In genomic region chr17:29264760-29265159, GRCm38 (mm10) we compare ENCODE assay signal across 7 mouse cellular contexts. TPM values are rescaled to one million over a fixed set of nuclear protein-coding genes. Genes with fewer than 3 reads are reported as not detected.
A peak's percentile ranks its signal among the peaks of the same experiment; 100 is the strongest.
DNase-seq lines count a peak whose midpoint lies in the region; ATAC-seq and TF ChIP-seq lines count a peak whose summit lies in the region.

No protein-coding gene starts in this region.

- H3K27me3 ChIP-seq in spleen, adult 2 months (ENCODE audit: control insufficient read depth, insufficient read depth, low read length), result no peaks in the 10 kb centered on the region
- H3K27me3 ChIP-seq in forebrain, embryonic 12.5 days, result no peaks in the 10 kb centered on the region
- H3K27me3 ChIP-seq in liver, embryonic 11.5 days (replicated peaks; ENCODE audit: control insufficient read depth, insufficient read depth, low read length), result no peaks in the 10 kb centered on the region
- no peaks in the 10 kb centered on the region for H3K27me3 ChIP-seq in stomach, postnatal 0 days (ENCODE audit: control insufficient read depth, insufficient read depth, low read length)

- 37% methylated on average over 5 of the region's 5 CpGs for WGBS in spleen, adult 2 months
- WGBS in forebrain, embryonic 12.5 days, result 86% methylated on average over 5 of the region's 5 CpGs
- 79% methylated on average over 5 of the region's 5 CpGs for WGBS in liver, embryonic 11.5 days
- 80% methylated on average over 5 of the region's 5 CpGs for WGBS in stomach, postnatal 0 days

- DNase-seq in spleen, adult 2 months (ENCODE audit: low read depth in 1 of 2, low spot score in 2 of 2), result no peak
- no peak for DNase-seq in spleen, adult 12 weeks (ENCODE audit: low spot score)
- no peak for DNase-seq in liver, embryonic 11.5 days (ENCODE audit: low spot score)
- no peak for DNase-seq in stomach, postnatal 0 days (ENCODE audit: low spot score)
- no peak for DNase-seq in cerebellum, adult 9-10 months
- no peak for DNase-seq in cerebellum, postnatal 36 days

- peaks cover 7% of the 10 kb centered on the region; the same call in 1 of the 2 replicates for H3K36me3 ChIP-seq in spleen, adult 2 months (ENCODE audit: control insufficient read depth, insufficient read depth, low read length)
- peaks cover 18% of the 10 kb centered on the region for H3K36me3 ChIP-seq in forebrain, embryonic 12.5 days (replicated peaks)
- peaks cover 16% of the 10 kb centered on the region for H3K36me3 ChIP-seq in liver, embryonic 11.5 days (ENCODE audit: control insufficient read depth, insufficient read depth, low read length)
- 0 out of 2 replicates have a peak, but pooled peaks cover 7% of the 10 kb centered on the region for H3K36me3 ChIP-seq in stomach, postnatal 0 days (ENCODE audit: control insufficient read depth, insufficient read depth, low read length)

- H3K9me3 ChIP-seq in forebrain, embryonic 12.5 days, result no peaks in the 10 kb centered on the region
- H3K9me3 ChIP-seq in liver, embryonic 11.5 days (ENCODE audit: control insufficient read depth, low read length), result no peaks in the 10 kb centered on the region
- H3K9me3 ChIP-seq in stomach, postnatal 0 days (ENCODE audit: control insufficient read depth, low read length), result no peaks in the 10 kb centered on the region

- no peak for TF ChIP-seq CTCF in spleen, adult 2 months (IDR thresholded peaks at IDR 0.05; ENCODE audit: extremely low read depth, insufficient read depth, insufficient read length, insufficient replicate concordance)
- TF ChIP-seq CTCF in stomach, postnatal 0 days (IDR thresholded peaks at IDR 0.05; ENCODE audit: low read depth), result no peak

- no peak for TF ChIP-seq POLR2A in spleen, adult 2 months (IDR thresholded peaks at IDR 0.05; ENCODE audit: low read depth, low read length)

- peak overlapping the region; percentile 71 for H3K4me2 ChIP-seq in forebrain, embryonic 12.5 days
- H3K4me2 ChIP-seq in liver, embryonic 11.5 days, result peak overlapping the region; percentile 92
- H3K4me2 ChIP-seq in stomach, postnatal 0 days (replicated peaks; ENCODE audit: low read depth), result no peak overlapping the region; the same call in 1 of the 2 replicates

- peaks cover 17% of the 10 kb centered on the region; the same call in 1 of the 2 replicates for H3K4me1 ChIP-seq in spleen, adult 2 months (ENCODE audit: control insufficient read depth, insufficient read depth, insufficient read length)
- peaks cover 45% of the 10 kb centered on the region for H3K4me1 ChIP-seq in forebrain, embryonic 12.5 days
- peaks cover 34% of the 10 kb centered on the region for H3K4me1 ChIP-seq in liver, embryonic 11.5 days (replicated peaks; ENCODE audit: control insufficient read depth, insufficient read depth, low read length)
- H3K4me1 ChIP-seq in stomach, postnatal 0 days (replicated peaks; ENCODE audit: control insufficient read depth, insufficient read depth), result peaks cover 3% of the 10 kb centered on the region; the same call in 1 of the 2 replicates

- no peak for TF ChIP-seq EP300 in stomach, postnatal 0 days (optimal IDR thresholded peaks at IDR 0.05)

- peak overlapping the region; percentile 78 for H3K9ac ChIP-seq in forebrain, embryonic 12.5 days
- peak overlapping the region; percentile 88 for H3K9ac ChIP-seq in liver, embryonic 11.5 days (ENCODE audit: low read depth, low read length)
- H3K9ac ChIP-seq in stomach, postnatal 0 days (ENCODE audit: low read length), result no peak overlapping the region

- H3K4me3 ChIP-seq in spleen, adult 2 months (ENCODE audit: extremely low read depth, insufficient read depth, insufficient read length), result no peak overlapping the region
- H3K4me3 ChIP-seq in forebrain, embryonic 12.5 days (replicated peaks), result peak overlapping the region; percentile 86
- peak overlapping the region; percentile 78 for H3K4me3 ChIP-seq in liver, embryonic 11.5 days (ENCODE audit: low read depth, low read length)
- no peak overlapping the region for H3K4me3 ChIP-seq in stomach, postnatal 0 days (ENCODE audit: low read depth, low read length)

- ATAC-seq in forebrain, embryonic 12.5 days (ENCODE audit: low FRiP score), result no peak
- no peak for ATAC-seq in liver, embryonic 11.5 days (replicated peaks; ENCODE audit: low FRiP score)
- ATAC-seq in stomach, postnatal 0 days (ENCODE audit: low FRiP score, low TSS enrichment), result no peak

- peak overlapping the region; percentile 86 for H3K27ac ChIP-seq in spleen, adult 2 months (ENCODE audit: insufficient read depth, low read length)
- peak overlapping the region; percentile 99; the same call in 1 of the 2 replicates for H3K27ac ChIP-seq in forebrain, embryonic 12.5 days
- H3K27ac ChIP-seq in liver, embryonic 11.5 days (ENCODE audit: low read depth, low read length), result peak overlapping the region; percentile 96
- peak overlapping the region; percentile 89; the same call in 1 of the 2 replicates for H3K27ac ChIP-seq in stomach, postnatal 0 days (replicated peaks)

RNA-seq across cellular contexts. Expression of gene Ppil1, which starts 0.8 kb away (rescaled TPM):
- polyA plus RNA-seq in spleen, adult 2 months (2012; rRNA removed), result 24.8 and 34.0 TPM in 2 replicates
- polyA plus RNA-seq in forebrain, embryonic 12.5 days (2016; fragmentation: Nextera tagmentation; extraction: Ambion mirVana), result 139 and 142 TPM in 2 replicates
- 200 and 201 TPM in 2 replicates for polyA plus RNA-seq in liver, embryonic 11.5 days (2014; fragmentation: Nextera tagmentation; extraction: Ambion mirVana)
- 64.6 and 65.9 TPM in 2 replicates for polyA plus RNA-seq in stomach, postnatal 0 days (2015; fragmentation: Nextera tagmentation; extraction: Ambion mirVana)

RNA-seq across cellular contexts. Expression of gene BC004004, which starts 3.8 kb away (rescaled TPM):
- polyA plus RNA-seq in spleen, adult 2 months (2012; rRNA removed), result 36.5 TPM in 2 replicates
- 65.0 and 65.2 TPM in 2 replicates for polyA plus RNA-seq in forebrain, embryonic 12.5 days (2016; fragmentation: Nextera tagmentation; extraction: Ambion mirVana)
- 70.9 and 72.7 TPM in 2 replicates for polyA plus RNA-seq in liver, embryonic 11.5 days (2014; fragmentation: Nextera tagmentation; extraction: Ambion mirVana)
- polyA plus RNA-seq in stomach, postnatal 0 days (2015; fragmentation: Nextera tagmentation; extraction: Ambion mirVana), result 91.2 and 97.2 TPM in 2 replicates

RNA-seq across cellular contexts. Expression of gene Cpne5, which starts 26.8 kb away (rescaled TPM):
- polyA plus RNA-seq in spleen, adult 2 months (2012; rRNA removed), result 2.4 and 3.6 TPM in 2 replicates
- 9.9 and 10.7 TPM in 2 replicates for polyA plus RNA-seq in forebrain, embryonic 12.5 days (2016; fragmentation: Nextera tagmentation; extraction: Ambion mirVana)
- polyA plus RNA-seq in liver, embryonic 11.5 days (2014; fragmentation: Nextera tagmentation; extraction: Ambion mirVana), result 0.93 and 1.1 TPM in 2 replicates
- 4.8 and 5.3 TPM in 2 replicates for polyA plus RNA-seq in stomach, postnatal 0 days (2015; fragmentation: Nextera tagmentation; extraction: Ambion mirVana)

RNA-seq across cellular contexts. Expression of gene Pi16, which starts 52.7 kb away (rescaled TPM):
- 4.2 and 6.4 TPM in 2 replicates for polyA plus RNA-seq in spleen, adult 2 months (2012; rRNA removed)
- polyA plus RNA-seq in forebrain, embryonic 12.5 days (2016; fragmentation: Nextera tagmentation; extraction: Ambion mirVana), result 1.8 and 2.2 TPM in 2 replicates
- polyA plus RNA-seq in liver, embryonic 11.5 days (2014; fragmentation: Nextera tagmentation; extraction: Ambion mirVana), result 0.32 and 0.51 TPM in 2 replicates
- 1.3 TPM in 2 replicates for polyA plus RNA-seq in stomach, postnatal 0 days (2015; fragmentation: Nextera tagmentation; extraction: Ambion mirVana)

Comparison
In these comparisons a context has a peak if more than half of its experiments do, and no peak if none do; other contexts are left out.
1. H3K4me3 ChIP-seq: peak in forebrain, embryonic 12.5 days (single experiment) and liver, embryonic 11.5 days (single experiment); none in spleen, adult 2 months (single experiment) and stomach, postnatal 0 days (single experiment).
2. Peak in every context shown above with its lines, with median percentiles within 50 percentile points of each other: H3K27ac ChIP-seq.